Mouse (Mus musculus) intestine, embryonic 14.5 days (tissue): ENCODE data around the gene Sim2. TPM values are rescaled to one million over a fixed set of nuclear protein-coding genes. Genes with fewer than 3 reads are reported as not detected.

Experiments used
- ATAC-seq: fragments of 200-750 bp; cut with Nextera tagmentation; replicated peaks from 2 replicates; pipeline ENCODE4 v1.8.0; 2017; ENCODE audit warnings: low read depth, moderate number of reproducible peaks, moderate TSS enrichment, moderate library complexity; ENCODE audit not compliant: low FRiP score, low TSS enrichment
- DNase-seq: peaks from one replicate; pipeline ENCODE4 v3.0.0-alpha.2; 2018; ENCODE audit warnings: low spot score
- H3K27ac ChIP-seq: fragments of 300-500 bp; sonication (generic); 2 replicates; pipeline ENCODE4 v1.5.1; 2014; ENCODE audit warnings: low read depth, mild to moderate bottlenecking, control low read depth
- H3K27me3 ChIP-seq: fragments of 300-500 bp; sonication (generic); replicated peaks from 2 replicates; pipeline ENCODE4 v1.6.1; 2014; ENCODE audit warnings: low read length, control low read depth; ENCODE audit not compliant: control insufficient read depth, insufficient read depth
- H3K36me3 ChIP-seq: fragments of 300-500 bp; sonication (generic); 2 replicates; pipeline ENCODE4 v1.6.1; 2014; ENCODE audit warnings: low read length, control low read depth; ENCODE audit not compliant: control insufficient read depth, insufficient read depth
- H3K4me1 ChIP-seq: fragments of 300-500 bp; sonication (generic); replicated peaks from 2 replicates; pipeline ENCODE4 v1.6.1; 2014; ENCODE audit warnings: low read length, control low read depth, mixed read lengths; ENCODE audit not compliant: control insufficient read depth, insufficient read depth
- H3K4me2 ChIP-seq: fragments of 300-500 bp; sonication (generic); 2 replicates; pipeline ENCODE4 v1.6.1; 2014; ENCODE audit warnings: low read length
- H3K4me3 ChIP-seq: fragments of 300-500 bp; sonication (generic); 2 replicates; pipeline ENCODE4 v1.5.1; 2014; ENCODE audit warnings: low read depth, low read length, control low read depth, mixed read lengths
- H3K9ac ChIP-seq: fragments of 300-500 bp; sonication (generic); 2 replicates; pipeline ENCODE4 v1.6.1; 2014; ENCODE audit warnings: mild to moderate bottlenecking, low read length
- H3K9me3 ChIP-seq: fragments of 300-500 bp; sonication (generic); 2 replicates; pipeline ENCODE4 v1.6.1; 2016; ENCODE audit warnings: low read length, control low read depth; ENCODE audit not compliant: control insufficient read depth
- WGBS: fragments of 180-500 bp; shearing (Covaris S2); extraction: QIAGEN DNeasy Blood & Tissue Kit; methylation state at CpG from one replicate; pipeline ENCODE4 v1.1.7; 2014; 5-methylcytosine and 5-hydroxymethylcytosine counted together
- polyA plus RNA-seq: library from polyadenylated mRNA; unstranded; fragments of >200 nt; fragmentation: Nextera tagmentation; extraction: Ambion mirVana; gene quantifications from 2 replicates; pipeline ENCODE4 v1.2.1, GENCODE M21; 2014

The Sim2 gene
- polyA plus RNA-seq, 1 experiment from 2014 or later = not detected

GRCm38 (mm10) chr16:94162000-94162399 is 77.3 kb downstream of the Sim2 start:
- no peak for DNase-seq
- 59% methylated on average over 6 of the region's 6 CpGs for WGBS
- no peak overlapping the region for H3K4me2 ChIP-seq
- no peak overlapping the region for H3K4me3 ChIP-seq
- no peak overlapping the region for H3K9ac ChIP-seq
- no peaks in the 10 kb centered on the region for H3K36me3 ChIP-seq
- no peak for ATAC-seq
- no peaks in the 10 kb centered on the region for H3K27me3 ChIP-seq
- H3K27ac ChIP-seq = no peak overlapping the region
- no peaks in the 10 kb centered on the region for H3K9me3 ChIP-seq
- H3K4me1 ChIP-seq = peaks cover 19% of the 10 kb centered on the region

GRCm38 (mm10) chr16:94163051-94163450 is 78.3 kb downstream of the Sim2 start:
- Histone ChIP-seq H3K36me3 (no peaks in the 10 kb centered on the region), H3K27me3 (no peaks in the 10 kb centered on the region), H3K9me3 (no peaks in the 10 kb centered on the region), H3K27ac (no peak overlapping the region), H3K4me1 (peaks cover 14% of the 10 kb centered on the region), H3K4me2 (no peak overlapping the region), H3K4me3 (no peak overlapping the region), H3K9ac (no peak overlapping the region)
- 80% methylated on average over 11 of the region's 11 CpGs for WGBS
- no peak for DNase-seq
- no peak for ATAC-seq

GRCm38 (mm10) chr16:94164236-94164635 is 79.5 kb downstream of the Sim2 start:
- DNase-seq (no peak), ATAC-seq (no peak)
- no peaks in the 10 kb centered on the region for H3K27me3 ChIP-seq
- H3K9me3 ChIP-seq = no peaks in the 10 kb centered on the region
- no peak overlapping the region for H3K4me3 ChIP-seq
- no peak overlapping the region for H3K4me2 ChIP-seq
- H3K9ac ChIP-seq = no peak overlapping the region
- WGBS = 11% methylated on average over 7 of the region's 7 CpGs
- no peaks in the 10 kb centered on the region for H3K36me3 ChIP-seq
- H3K4me1 ChIP-seq = peaks cover 13% of the 10 kb centered on the region
- H3K27ac ChIP-seq = no peak overlapping the region

- Histone ChIP-seq H3K27me3 (no peaks in the 10 kb centered on the region), H3K27ac (no peak overlapping the region), H3K9me3 (no peaks in the 10 kb centered on the region), H3K4me2 (no peak overlapping the region), H3K36me3 (no peaks in the 10 kb centered on the region), H3K9ac (no peak overlapping the region), H3K4me3 (no peak overlapping the region), H3K4me1 (peaks cover 13% of the 10 kb centered on the region)
- DNase-seq (no peak), ATAC-seq (no peak)
- 24% methylated on average over 5 of the region's 5 CpGs for WGBS
Measured at GRCm38 (mm10) chr16:94164978-94165377, 80.2 kb downstream of the Sim2 start.

GRCm38 (mm10) chr16:94168655-94169545 is 84.2 kb downstream of the Sim2 start:
- Histone ChIP-seq H3K36me3 (no peaks in the 10 kb centered on the region), H3K27ac (no peak overlapping the region), H3K4me1 (peaks cover 13% of the 10 kb centered on the region), H3K9me3 (no peaks in the 10 kb centered on the region), H3K9ac (no peak overlapping the region), H3K4me3 (no peak overlapping the region), H3K27me3 (no peaks in the 10 kb centered on the region), H3K4me2 (no peak overlapping the region)
- ATAC-seq = no peak
- DNase-seq = no peak
- 83% methylated on average over 16 of the region's 16 CpGs for WGBS

GRCm38 (mm10) chr16:94170218-94170617 is 85.5 kb downstream of the Sim2 start:
- WGBS = 58% methylated on average over 4 of the region's 4 CpGs

GRCm38 (mm10) chr16:94173361-94173760 is 88.6 kb downstream of the Sim2 start:
- no peak for ATAC-seq
- no peaks in the 10 kb centered on the region for H3K9me3 ChIP-seq
- no peak overlapping the region for H3K9ac ChIP-seq
- no peak overlapping the region for H3K4me3 ChIP-seq
- H3K4me2 ChIP-seq = no peak overlapping the region
- H3K27me3 ChIP-seq = no peaks in the 10 kb centered on the region
- DNase-seq = no peak
- H3K27ac ChIP-seq = no peak overlapping the region
- H3K4me1 ChIP-seq = no peaks in the 10 kb centered on the region
- H3K36me3 ChIP-seq = no peaks in the 10 kb centered on the region
- WGBS = 80% methylated on average over 1 of the region's 1 CpGs

More at GRCm38 (mm10) chr16:94170218-94170617, 85.5 kb downstream of the Sim2 start:
- no peaks in the 10 kb centered on the region for H3K9me3 ChIP-seq
- no peak overlapping the region for H3K9ac ChIP-seq
- H3K27ac ChIP-seq = no peak overlapping the region
- H3K4me2 ChIP-seq = no peak overlapping the region
- no peak overlapping the region for H3K4me3 ChIP-seq
- DNase-seq (no peak), ATAC-seq (no peak)
- no peaks in the 10 kb centered on the region for H3K27me3 ChIP-seq
- H3K36me3 ChIP-seq = no peaks in the 10 kb centered on the region
- no peaks in the 10 kb centered on the region; the same call in 1 of the 2 replicates for H3K4me1 ChIP-seq

- DNase-seq = no peak
- no peak for ATAC-seq
- H3K27ac ChIP-seq = no peak overlapping the region
- H3K4me2 ChIP-seq = no peak overlapping the region
- no peak overlapping the region for H3K4me3 ChIP-seq
- H3K9me3 ChIP-seq = no peaks in the 10 kb centered on the region
- no peak overlapping the region for H3K9ac ChIP-seq
- 74% methylated on average over 7 of the region's 7 CpGs for whole genome bisulfite sequencing
- 0 out of 2 replicates have a peak, but pooled peaks cover 7% of the 10 kb centered on the region for H3K27me3 ChIP-seq
- H3K4me1 ChIP-seq = 0 out of 2 replicates have a peak, but pooled peaks cover 4% of the 10 kb centered on the region
- no peaks in the 10 kb centered on the region for H3K36me3 ChIP-seq
Measured at GRCm38 (mm10) chr16:94175366-94175986, 90.7 kb downstream of the Sim2 start.
